Mouse (Mus musculus) cerebellum, adult 9-11 months (tissue): Measurements from ENCODE around the gene Tbc1d1.
A peak's percentile ranks its signal among the peaks of the same experiment; 100 is the strongest.

Source experiments
- DNase-seq: peaks from one replicate; pipeline ENCODE4 v3.0.0; 2022

Gene Tbc1d1

DNA sequence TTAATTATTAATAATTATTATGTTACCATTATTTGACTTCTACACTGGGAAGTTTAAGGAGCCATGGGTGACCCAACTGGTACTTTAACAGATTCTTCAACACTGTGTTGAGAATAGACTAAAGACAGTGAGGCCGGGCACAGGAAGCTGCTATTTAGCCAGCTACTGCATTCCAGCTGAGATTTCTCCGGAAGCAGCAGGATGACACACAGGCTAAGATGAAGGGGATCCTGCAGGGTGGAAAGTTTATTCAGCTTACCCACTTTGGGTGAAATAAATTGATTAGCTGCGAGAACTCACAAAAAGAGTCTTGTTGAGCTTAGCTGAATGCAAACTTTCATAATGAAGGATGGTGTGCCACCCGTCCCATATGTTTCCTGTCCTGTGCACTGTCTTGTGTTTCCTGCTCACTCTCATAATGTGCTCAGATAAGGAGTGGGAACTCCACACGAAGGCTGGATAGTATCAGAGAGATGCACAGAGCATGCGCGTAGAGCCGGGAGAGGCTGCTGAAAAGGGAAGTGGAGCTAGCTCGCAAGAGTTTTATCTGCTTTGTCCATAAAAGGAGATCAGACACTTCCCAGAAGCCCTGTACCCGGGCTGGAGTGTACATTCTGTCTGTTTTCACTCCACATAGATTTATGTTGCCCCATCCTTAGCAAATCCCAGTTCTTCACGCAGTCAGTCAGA lies at the start of gene Tbc1d1:
Gene Tbc1d1, plus strand, starts transcription at position 445 of the 690 bp plus-strand sequence.
- no peak for DNase-seq

DNA sequence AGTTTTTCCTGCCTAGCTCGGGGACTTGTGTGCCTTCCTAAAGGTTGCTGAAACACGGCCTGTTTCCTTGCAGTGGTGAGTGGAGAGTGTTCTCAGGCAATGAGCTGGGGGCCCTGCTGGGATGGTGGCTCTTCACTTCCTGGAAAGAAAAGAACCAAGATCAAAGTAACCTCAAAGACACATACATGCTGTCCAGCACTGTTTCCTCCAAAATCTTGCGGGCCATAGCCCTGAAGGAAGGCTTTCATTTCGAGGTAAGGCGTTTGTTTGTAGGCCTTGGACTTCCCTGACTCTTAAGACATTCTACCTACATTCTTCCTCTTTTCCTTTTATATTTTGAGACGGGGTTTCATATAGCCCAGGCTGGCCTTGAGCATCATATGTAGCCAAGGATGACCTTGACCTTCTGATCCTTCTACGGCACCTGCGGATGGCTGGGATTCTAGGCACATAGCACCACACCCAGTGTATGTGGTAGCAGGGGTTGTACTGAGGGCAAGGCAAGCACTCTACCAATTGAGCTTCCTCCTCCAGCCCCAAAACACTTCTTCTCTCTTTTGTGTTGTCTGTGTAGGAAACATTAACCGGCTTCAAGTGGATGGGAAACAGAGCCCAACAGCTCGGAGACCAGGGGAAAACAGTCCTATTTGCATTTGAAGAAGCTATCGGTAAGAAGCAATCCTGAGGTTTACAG lies 48.4 kb upstream of the Tbc1d1 start:
- no peak for DNase-seq

DNA sequence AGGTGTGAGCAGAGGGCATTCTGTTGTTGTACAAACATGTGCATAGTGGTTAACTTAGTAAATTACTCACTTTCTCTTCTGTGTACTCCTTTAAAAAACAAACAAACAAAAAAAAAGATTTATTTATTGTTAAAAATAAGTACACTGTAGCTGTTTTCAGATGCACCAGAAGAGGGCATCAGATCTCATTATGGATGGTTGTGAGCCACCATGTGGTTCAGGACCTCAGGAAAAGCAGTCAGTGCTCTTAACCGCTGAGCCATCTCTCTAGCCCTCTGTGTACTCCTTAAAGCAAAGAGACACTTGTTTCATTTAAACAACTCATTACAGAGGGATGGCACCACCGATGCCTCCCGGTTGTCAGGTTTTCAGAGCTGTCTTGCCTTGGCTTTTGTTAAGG lies 46.9 kb upstream of the Tbc1d1 start:
- no peak for DNase-seq

DNA sequence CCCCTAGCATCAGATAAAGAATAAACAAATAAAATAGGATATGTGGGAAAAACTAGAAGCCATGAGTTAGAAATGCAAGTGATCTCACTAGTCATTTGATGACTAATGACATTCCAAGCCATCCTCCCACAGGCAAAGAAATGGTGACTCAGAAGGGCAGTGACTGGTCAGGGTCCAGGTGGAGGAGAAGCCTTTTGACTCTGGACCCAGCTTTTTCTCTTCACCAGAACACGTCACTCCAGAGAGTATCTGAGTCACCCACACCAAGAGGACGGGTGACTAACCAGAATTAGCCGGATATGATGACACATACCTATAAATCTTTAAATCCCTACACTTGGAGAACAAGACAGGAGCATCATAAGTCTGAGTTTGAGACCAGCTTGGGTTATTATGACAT lies 43.7 kb upstream of the Tbc1d1 start:
- no peak for DNase-seq

DNA sequence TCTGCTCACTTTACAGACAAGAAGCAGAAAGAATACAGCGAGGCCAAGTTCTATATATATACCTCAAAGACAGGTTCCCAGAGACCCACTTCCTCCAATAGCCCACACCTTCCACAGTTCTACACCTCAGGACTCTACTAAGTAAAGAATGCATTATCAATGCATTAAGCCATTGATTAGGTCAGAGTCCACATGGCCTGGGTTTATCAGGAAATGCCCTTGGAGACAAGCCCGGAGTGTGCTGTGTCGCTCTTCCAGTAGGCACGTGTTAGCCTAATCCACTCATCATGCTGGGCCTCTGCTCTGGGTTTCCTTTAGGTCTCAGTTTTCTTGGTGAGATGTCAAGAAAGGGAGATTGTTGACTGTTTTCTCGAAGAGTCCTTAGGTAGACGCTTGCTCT lies 41.9 kb upstream of the Tbc1d1 start:
- DNase-seq, result no peak

GRCm38 (mm10) chr5:64117191-64117590 lies 38.9 kb upstream of the Tbc1d1 start:
- DNase-seq, result no peak

DNA sequence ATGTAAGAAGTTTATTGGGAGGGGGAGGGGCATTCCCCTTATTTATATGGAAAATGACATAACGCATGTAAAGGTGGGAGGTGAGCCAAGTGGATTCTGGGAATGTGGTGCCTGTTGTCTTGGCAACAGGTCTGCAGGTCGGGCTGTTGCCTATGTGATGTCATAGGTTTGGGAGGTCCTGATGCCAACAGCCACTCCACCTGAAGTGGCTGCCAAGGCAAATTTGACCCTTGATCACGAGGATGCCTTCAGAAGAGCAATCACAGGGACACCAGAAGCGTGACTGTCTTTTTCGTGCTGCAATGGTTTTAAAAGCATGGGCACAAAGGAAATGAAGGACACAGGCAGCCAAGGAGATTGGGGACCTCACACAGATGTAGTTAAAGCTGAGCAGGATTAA lies 30.3 kb upstream of the Tbc1d1 start:
- DNase-seq, result no peak

GRCm38 (mm10) chr5:64131550-64131949 lies 24.6 kb upstream of the Tbc1d1 start:
- DNase-seq, result no peak

- DNase-seq, result no peak
These were observed 22.2 kb upstream of the Tbc1d1 start for GRCm38 (mm10) chr5:64133901-64134300.

GRCm38 (mm10) chr5:64136325-64136724 lies 19.8 kb upstream of the Tbc1d1 start:
- DNase-seq, result no peak

GRCm38 (mm10) chr5:64140202-64140601 lies 15.9 kb upstream of the Tbc1d1 start:
- no peak for DNase-seq

GRCm38 (mm10) chr5:64144315-64144714 lies 11.8 kb upstream of the Tbc1d1 start:
- peak; percentile 89 for DNase-seq

GRCm38 (mm10) chr5:64146384-64147005 lies 9.6 kb upstream of the Tbc1d1 start:
- DNase-seq, result no peak

- DNase-seq, result no peak
These were observed 6.6 kb upstream of the Tbc1d1 start for GRCm38 (mm10) chr5:64149184-64150127.

DNA sequence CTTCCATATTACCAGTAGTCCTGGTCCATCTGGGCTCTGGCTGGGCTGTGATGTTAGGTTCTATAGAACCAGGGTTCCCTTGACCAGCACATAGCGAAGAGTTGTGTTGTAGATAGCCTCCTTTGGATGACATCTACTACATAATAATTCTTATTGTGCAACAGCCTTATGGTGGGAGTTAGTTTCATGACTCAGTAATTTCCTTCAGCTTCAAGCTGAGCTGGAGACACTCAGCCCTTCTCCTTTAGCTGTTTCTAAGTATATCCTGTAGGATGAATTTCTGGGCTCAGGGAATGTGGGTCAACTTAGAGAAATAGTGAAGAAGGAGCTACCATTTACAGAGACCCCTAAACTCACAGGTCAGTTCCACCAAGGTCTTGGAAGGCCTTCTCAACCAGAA lies 2.8 kb upstream of the Tbc1d1 start:
- DNase-seq, result no peak

- no peak for DNase-seq
These were observed 474 bp downstream of the Tbc1d1 start for GRCm38 (mm10) chr5:64156579-64156978.

GRCm38 (mm10) chr5:64157926-64158325 lies 1.8 kb downstream of the Tbc1d1 start:
- peak; percentile 25 for DNase-seq

DNA sequence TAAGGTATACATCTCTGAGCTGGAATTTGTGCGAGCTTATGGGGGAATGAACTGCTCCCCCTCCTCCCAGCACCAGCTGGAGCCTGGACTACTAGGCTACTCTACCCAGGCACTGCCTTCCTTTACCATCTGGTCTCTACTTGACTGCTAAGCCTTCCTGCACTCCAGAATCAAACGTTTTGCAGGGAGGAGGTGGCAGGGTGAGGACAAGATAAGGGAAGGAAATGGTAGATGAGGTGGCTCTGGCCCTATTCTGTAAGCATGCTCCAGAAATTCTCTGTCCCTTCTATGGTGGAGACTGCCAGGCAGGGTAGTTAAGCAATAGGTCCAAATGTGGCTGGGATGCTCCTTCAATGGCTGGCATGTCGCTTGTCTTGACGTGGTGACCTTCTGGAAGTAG lies 2.4 kb downstream of the Tbc1d1 start:
- peak; percentile 34 for DNase-seq

DNA sequence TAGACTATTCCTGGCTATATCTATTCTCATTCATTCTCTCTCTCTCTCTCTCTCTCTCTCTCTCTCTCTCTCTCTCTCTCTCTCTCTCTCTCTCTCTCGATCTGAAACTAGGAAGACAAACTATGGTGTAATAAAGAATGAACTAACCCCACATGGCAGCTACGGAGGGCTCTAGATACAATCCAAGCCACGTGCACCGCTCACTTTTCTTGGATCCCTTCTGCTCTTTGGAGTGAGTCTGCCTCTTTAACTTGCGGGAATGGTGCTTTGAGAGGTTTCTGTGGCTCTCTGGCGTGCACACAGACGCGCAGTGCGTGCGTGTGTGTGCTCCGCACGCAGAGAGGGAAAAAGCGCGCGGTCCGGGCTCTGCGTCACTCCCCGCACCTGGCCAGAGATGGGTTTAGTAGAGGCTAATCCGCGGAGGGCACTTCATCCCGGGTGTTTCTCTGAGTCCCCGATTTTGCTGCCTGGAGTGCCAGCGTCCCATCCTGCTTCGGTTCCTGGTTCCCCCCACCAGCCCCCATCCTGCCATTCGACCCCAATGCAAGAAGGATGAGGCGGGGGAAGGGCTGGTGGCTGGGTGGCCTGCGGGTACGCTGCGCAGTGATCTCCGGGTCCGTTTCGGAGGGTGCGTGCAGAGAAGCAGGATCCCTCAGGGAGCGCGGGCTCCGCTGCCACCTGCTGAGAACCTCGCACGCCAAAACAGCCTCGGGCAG lies 3.1 kb downstream of the Tbc1d1 start:
- DNase-seq, result no peak

DNA sequence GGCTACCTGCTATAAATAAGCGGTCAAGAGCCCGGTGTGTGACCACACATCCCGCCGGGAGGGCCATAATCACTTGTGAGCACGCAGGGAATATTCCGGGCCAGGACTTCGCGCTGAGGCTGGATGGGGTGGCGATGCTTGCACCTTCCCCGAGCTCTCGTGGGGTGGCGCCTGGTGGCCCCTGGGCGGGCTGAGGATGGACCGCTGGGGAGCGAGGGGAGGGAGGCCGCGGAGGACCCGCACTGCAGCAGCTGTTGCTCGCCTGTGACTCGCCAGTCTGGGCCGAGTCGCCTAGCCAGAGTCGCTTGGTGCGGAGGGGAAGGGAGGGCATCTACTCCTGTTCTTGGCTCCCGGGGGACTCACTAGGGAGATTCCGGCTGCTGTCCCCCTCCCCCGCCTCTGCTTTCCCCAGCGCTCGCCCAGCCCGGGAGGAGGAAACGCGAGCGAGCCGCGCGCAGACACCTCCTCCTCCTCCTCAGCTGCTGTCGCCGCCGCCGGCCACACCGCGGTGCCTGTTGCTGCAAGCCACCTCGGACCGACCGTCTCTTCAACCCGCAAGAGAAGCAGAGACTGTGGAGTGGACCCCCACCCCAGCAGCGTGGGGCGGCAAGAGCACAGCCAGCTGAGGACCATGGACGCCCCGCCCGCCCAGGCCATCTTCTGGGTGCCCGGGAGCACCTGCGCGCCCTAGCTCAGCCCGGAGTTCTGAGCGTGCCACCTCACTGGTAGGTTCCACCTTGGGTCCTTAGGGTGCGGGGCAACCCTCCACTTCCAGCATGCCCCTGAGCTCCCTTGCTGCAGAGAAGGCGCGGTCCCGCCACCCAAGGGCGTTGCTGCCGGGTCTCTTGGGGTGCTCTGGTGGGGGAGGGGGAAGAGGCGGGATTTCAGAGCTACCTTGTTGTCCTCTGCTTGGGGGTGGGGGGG lies 3.9 kb downstream of the Tbc1d1 start:
- peak; percentile 84 for DNase-seq

GRCm38 (mm10) chr5:64160705-64161391 lies 4.7 kb downstream of the Tbc1d1 start:
- no peak for DNase-seq
